Mouse (Mus musculus): ENCODE measurements around the gene Ifitm6.
"Not testable (repeated sequence)": the region's sequence is repeated elsewhere in the genome, so short reads cannot be mapped to it uniquely, and the experiment has no call there.

Ifitm6 gene

DNA sequence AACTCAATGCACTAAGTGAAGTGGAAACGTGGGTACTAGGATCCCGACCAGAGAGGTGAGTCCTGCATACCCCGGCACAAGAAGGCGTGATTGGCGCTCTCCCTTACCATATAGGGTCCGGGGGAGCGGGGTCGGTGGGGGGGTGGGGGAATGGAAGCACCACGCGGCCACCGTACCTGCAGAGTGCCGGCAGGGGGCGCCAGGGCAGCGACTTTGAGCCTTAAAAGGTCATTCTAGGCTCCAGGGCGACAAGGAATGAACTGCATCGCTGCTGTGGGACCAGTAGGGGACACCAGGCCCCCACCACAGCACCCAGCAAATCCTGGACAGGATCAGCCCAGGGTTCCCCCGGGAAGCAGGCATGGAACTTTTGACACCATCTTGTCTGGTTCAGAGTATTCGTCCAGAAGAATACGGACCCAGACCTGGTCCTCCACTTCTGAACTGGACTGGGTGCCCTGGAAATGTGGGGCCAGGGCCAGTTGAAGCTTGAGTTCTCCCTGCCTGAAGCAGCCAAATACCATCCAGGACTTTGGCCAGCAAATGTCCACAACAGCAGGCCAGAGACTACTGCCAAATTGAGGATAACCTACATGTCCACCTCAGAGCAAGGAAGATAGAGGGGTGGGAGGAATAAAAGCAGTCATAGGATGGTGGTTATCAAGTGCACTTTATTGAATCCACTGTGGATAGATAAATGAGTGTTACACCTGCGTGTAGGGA is 8.6 kb downstream of the Ifitm6 start:
- peak; percentile 75 for DNase-seq (ENCODE audit: low read depth, low spot score)

- DNase-seq (ENCODE audit: low read depth, low spot score) = peak; percentile 32
Measured at GRCm38 (mm10) chr7:141008312-141008761, 9.4 kb downstream of the Ifitm6 start.

DNA sequence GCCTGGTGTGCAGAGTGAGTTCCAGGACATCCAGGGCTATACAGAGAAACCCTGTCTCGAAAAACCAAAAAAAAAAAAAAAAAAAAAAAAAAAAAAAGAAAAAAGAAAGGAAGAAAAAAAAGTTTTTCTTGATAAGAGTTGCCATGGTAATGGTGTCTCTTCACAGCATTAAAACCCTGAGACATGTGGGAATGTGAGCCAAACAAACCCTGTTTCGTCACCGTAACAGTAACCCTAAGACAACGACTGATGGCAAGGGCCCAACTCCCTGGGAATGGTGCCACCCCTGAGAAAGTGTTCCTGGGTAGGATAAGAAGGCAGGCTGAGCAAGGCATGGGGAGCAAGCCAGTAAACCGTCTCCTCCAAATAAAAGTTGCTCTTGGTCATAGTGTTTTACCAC is 10.8 kb downstream of the Ifitm6 start:
- peak; percentile 20 for DNase-seq (ENCODE audit: low read depth, low spot score)

GRCm38 (mm10) chr7:141006446-141006845 is 11.3 kb downstream of the Ifitm6 start:
- peak; percentile 61 for DNase-seq (ENCODE audit: low read depth, low spot score)

GRCm38 (mm10) chr7:141003248-141004010 is 14.3 kb downstream of the Ifitm6 start:
- DNase-seq (ENCODE audit: low read depth, low spot score) = no peak

DNA sequence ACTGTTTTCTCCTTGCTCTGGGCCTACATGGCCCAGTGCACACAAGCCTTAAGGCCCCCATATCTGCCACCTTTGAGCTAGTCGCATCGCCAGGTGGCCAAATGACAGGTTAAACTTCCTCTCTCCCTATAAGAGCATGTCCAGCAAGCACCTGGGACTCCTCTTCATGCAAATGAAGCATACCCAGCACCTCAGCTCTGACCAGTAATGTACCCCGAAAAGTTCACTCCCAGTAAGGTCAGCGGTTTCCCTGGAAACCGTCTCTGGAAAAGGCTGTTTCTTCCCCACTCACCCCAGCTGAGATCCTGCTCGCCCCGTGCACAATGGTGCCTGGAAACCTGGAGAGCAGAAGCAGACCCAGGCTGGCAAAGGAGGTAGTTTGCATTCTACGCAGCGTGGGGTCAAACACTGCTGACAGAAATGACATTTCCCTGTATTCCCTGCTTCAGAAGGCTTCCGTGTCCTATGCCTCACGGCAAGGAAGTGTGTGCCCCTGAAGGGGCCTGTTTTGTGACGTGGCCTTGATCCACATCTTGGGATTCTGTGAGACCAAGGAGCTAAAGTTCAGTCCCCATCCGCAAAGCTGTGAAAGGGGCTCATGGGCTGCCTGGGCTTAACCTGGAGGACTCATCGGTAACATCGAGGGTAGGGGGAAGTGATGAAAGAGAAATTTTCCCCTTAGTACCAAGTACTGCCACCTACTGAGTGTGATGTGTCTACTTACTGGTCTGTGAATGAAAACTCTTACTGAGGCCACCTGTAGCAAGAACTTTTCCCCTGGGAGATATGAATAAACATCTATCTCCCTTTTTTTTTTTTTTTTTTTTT is 16.6 kb downstream of the Ifitm6 start:
- DNase-seq (ENCODE audit: low read depth, low spot score) = no peak

GRCm38 (mm10) chr7:140998853-140999700 is 18.6 kb downstream of the Ifitm6 start:
- peak; percentile 84 for DNase-seq (ENCODE audit: low read depth, low spot score)

DNA sequence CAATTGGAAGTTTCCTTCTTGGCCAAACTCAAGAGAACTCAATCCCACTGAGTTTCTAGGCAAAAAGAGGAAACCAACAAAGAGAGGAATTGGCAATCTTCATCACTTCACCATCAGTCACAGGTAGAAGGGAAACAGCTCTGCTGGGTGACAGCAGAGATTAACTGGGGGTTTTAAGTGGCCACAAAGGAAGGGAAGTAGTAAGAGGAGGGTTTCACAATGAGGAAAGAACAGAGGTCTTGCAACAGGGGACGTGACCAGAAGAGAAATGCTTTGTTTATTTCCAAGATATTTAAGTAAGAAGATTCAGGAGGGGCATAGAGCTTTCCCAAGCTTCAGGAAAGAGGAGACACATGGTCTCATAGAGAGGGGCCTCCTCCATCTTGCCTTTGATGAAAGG is 19.9 kb downstream of the Ifitm6 start:
- DNase-seq (ENCODE audit: low read depth, low spot score) = no peak

- DNase-seq (ENCODE audit: low read depth, low spot score) = peak; percentile 47
Measured at GRCm38 (mm10) chr7:140991117-140991689, 26.5 kb downstream of the Ifitm6 start.

GRCm38 (mm10) chr7:140990622-140991021 is 27.1 kb downstream of the Ifitm6 start:
- DNase-seq (ENCODE audit: low read depth, low spot score) = no peak

DNA sequence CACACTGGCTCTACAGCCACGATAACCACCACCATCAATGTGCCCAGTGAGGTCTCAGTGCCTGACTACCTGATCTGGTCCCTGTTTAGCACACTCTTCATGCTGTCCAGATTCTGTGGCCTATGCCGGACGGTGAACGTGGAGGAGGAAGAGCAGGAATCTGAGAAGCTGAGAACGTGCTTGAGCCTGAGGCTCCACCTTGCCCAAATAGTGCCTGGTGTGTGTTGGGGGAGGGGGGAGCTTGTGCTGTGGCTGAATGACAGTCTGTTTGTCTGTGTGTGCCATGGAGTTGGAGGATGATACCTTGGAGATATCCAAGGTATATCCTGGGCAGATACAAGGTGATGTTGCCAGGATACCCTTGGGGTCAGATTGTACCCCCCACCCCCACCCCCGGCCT is 27.5 kb downstream of the Ifitm6 start:
- no peak for DNase-seq (ENCODE audit: low read depth, low spot score)

GRCm38 (mm10) chr7:140989022-140989421 is 28.7 kb downstream of the Ifitm6 start:
- no peak for DNase-seq (ENCODE audit: low read depth, low spot score)

GRCm38 (mm10) chr7:140987182-140988138 is 30.3 kb downstream of the Ifitm6 start:
- peak; percentile 44 for DNase-seq (ENCODE audit: low read depth, low spot score)

GRCm38 (mm10) chr7:140982971-140983370 is 34.8 kb downstream of the Ifitm6 start:
- peak; percentile 58 for DNase-seq (ENCODE audit: low read depth, low spot score)

GRCm38 (mm10) chr7:140981704-140982103 is 36.0 kb downstream of the Ifitm6 start:
- DNase-seq (ENCODE audit: low read depth, low spot score) = peak; percentile 74

- DNase-seq (ENCODE audit: low read depth, low spot score) = not testable (repeated sequence)
Measured at GRCm38 (mm10) chr7:140976720-140977119, 41.0 kb downstream of the Ifitm6 start.

DNA sequence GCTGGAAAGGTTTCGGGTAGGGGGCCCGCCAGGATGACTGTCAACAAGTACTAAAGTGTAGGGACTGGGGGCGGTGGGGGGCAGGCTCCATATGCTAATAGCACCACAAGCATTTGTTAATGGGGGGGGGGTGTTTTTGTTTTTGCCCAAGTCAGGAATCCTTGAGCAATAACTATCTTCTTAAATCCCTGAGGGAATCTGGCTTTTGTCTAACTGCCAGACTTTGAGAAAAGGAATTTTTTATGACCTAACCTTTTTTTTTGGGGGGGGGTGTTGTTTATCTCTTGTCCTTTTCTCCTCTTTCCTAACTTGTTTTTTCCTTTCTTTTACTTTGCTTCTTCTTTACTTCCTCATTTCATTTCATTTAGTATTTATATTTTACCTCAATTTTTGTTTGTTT is 42.3 kb downstream of the Ifitm6 start:
- DNase-seq (ENCODE audit: low read depth, low spot score) = no peak

DNA sequence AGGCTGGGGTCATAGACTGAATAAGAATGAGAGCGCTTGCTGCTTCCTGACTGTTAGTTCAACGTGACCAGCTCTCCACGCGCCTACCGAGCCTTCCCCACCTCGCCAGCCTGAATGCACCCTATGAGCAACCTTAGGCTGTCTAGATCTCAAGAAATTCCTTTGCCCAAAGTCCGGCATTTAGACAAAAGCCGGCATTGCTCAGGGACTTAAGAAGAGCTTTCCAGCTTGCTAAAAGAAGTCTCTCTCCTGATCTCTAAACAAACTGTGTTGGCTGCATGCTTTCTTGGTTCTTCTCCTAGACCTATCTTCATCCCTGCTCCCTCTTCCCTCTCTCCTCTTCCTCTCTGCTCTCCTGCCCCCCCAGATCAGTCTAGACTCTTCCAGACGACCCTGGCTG is 42.8 kb downstream of the Ifitm6 start:
- no peak for DNase-seq (ENCODE audit: low read depth, low spot score)

GRCm38 (mm10) chr7:140973396-140974165 is 44.1 kb downstream of the Ifitm6 start:
- DNase-seq (ENCODE audit: low read depth, low spot score) = no peak
